Mouse (Mus musculus): Measurements from ENCODE around the gene Duox2.

DNA sequence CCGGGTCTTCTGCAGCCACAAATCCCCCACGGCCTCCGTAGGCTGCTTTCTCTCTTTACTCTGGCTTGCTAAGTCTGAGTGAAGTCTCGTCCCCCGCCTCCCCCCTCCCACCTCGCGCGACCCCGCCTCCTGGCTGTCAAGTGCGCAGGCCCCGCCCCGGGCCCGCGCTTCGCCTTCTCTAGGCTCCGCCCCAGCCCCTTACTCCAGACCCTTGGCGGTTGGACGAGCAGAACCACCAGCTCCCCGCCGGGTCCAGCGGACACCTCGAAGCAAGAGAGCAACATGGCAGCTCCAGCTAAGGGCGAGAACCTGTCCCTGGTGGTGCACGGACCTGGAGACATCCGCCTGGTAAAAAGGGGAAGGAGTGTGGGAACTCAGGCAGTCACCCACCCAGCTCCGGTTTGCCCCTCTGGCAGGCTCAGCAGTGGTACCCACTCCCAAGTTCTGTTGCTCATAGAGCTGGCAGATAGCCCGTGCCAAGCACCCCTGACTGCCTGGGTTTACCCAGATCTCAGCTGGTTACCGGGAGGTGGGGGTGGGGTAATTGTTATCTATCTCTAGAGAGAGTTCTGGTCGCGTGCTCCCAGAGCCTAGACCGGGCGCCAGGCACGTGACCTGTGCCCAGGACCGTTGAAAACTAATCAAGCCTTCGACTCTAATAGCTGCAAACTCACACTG is 63.5 kb downstream of the Duox2 start, which contains the start of gene Sord:
- TF ChIP-seq CTCF (conservative IDR thresholded peaks at IDR 0.05; ENCODE audit: low read length) (no peak), POU5F1 (IDR thresholded peaks at IDR 0.05; ENCODE audit: borderline replicate concordance, low read length) (no peak), NANOG (IDR thresholded peaks at IDR 0.05; ENCODE audit: borderline replicate concordance, low read length) (no peak)
